8 mouse cellular contexts compared by ENCODE assay signal in genomic region chr15:80173001-80173771, GRCm38 (mm10). TPM values are rescaled to one million over a fixed set of nuclear protein-coding genes. Genes with fewer than 3 reads are reported as not detected.
A peak's percentile ranks its signal among the peaks of the same experiment; 100 is the strongest.
DNase-seq lines count a peak whose midpoint lies in the region; ATAC-seq and TF ChIP-seq lines count a peak whose summit lies in the region.

Gene Mgat3 (plus strand): TSS chr15:80173721.

- peak within 1 kb of the TSS; percentile 86 for H3K4me2 ChIP-seq in liver, postnatal 0 days (ENCODE audit: low read depth, low read length)

- peak within 1 kb of the TSS; percentile 44 for H3K9ac ChIP-seq in liver, postnatal 0 days (replicated peaks)

- H3K9me3 ChIP-seq in liver, postnatal 0 days (ENCODE audit: low read length), result no peaks in the 10 kb centered on the region

- TF ChIP-seq EP300 in liver, postnatal 0 days (IDR thresholded peaks at IDR 0.05; ENCODE audit: low read depth), result no peak

- TF ChIP-seq CTCF in spleen, adult 2 months (IDR thresholded peaks at IDR 0.05; ENCODE audit: extremely low read depth, insufficient read depth, insufficient read length, insufficient replicate concordance), result no peak
- no peak for TF ChIP-seq CTCF in liver, postnatal 0 days (IDR thresholded peaks at IDR 0.05; ENCODE audit: low read depth)

- no peak for DNase-seq in spleen, adult 2 months (ENCODE audit: low read depth in 1 of 2, low spot score in 2 of 2)
- DNase-seq in spleen, adult 12 weeks (ENCODE audit: low spot score), result no peak
- DNase-seq in cerebellum, adult 9-11 months, result peak; percentile 81
- DNase-seq in gonadal fat pad, adult 2 months (ENCODE audit: low read depth), result no peak
- DNase-seq in large intestine, adult 2 months (ENCODE audit: low read depth, low spot score), result no peak
- DNase-seq in liver, postnatal 0 days, result peak; percentile 49
- peak; percentile 73 to 75 for DNase-seq in right cerebral cortex, postnatal 10 days (ENCODE audit: low spot score in 2 of 2)
- no peak for DNase-seq in spleen, postnatal 10 days (ENCODE audit: low spot score in 2 of 2)

- ATAC-seq in liver, postnatal 0 days, result peak; percentile 71

- H3K4me3 ChIP-seq in spleen, adult 2 months (ENCODE audit: extremely low read depth, insufficient read depth, insufficient read length), result peak within 1 kb of the TSS; percentile 53; the same call in 1 of the 2 replicates
- H3K4me3 ChIP-seq in liver, postnatal 0 days (ENCODE audit: low read depth, low read length), result peak within 1 kb of the TSS; percentile 55

- H3K4me1 ChIP-seq in spleen, adult 2 months (ENCODE audit: control insufficient read depth, insufficient read depth, insufficient read length), result peaks cover 4% of the 10 kb centered on the region
- H3K4me1 ChIP-seq in liver, postnatal 0 days (ENCODE audit: insufficient read depth), result peaks cover 2% of the 10 kb centered on the region; the same call in 1 of the 2 replicates

- no peak within 1 kb of the TSS for H3K27ac ChIP-seq in spleen, adult 2 months (ENCODE audit: insufficient read depth, low read length)
- no peak within 1 kb of the TSS for H3K27ac ChIP-seq in liver, postnatal 0 days (ENCODE audit: low read depth)

- H3K27me3 ChIP-seq in spleen, adult 2 months (ENCODE audit: control insufficient read depth, insufficient read depth, low read length), result peaks cover 21% of the 10 kb centered on the region
- peaks cover 46% of the 10 kb centered on the region for H3K27me3 ChIP-seq in liver, postnatal 0 days (ENCODE audit: insufficient read depth, low read length)

- WGBS in spleen, adult 2 months, result 9% methylated on average over 42 of the region's 85 CpGs
- 5% methylated on average over 76 of the region's 85 CpGs for WGBS in large intestine, adult 2 months
- 6% methylated on average over 36 of the region's 85 CpGs for WGBS in liver, postnatal 0 days (ENCODE audit: insufficient replicate concordance)

- H3K36me3 ChIP-seq in spleen, adult 2 months (ENCODE audit: control insufficient read depth, insufficient read depth, low read length), result no peaks in the 10 kb centered on the region
- no peaks in the 10 kb centered on the region for H3K36me3 ChIP-seq in liver, postnatal 0 days (replicated peaks; ENCODE audit: insufficient read depth, low read length)

- TF ChIP-seq POLR2A in spleen, adult 2 months (IDR thresholded peaks at IDR 0.05; ENCODE audit: low read depth, low read length), result no peak

RNA-seq across cellular contexts. Expression of gene Mgat3, which starts in this region (rescaled TPM):
- 2.9 and 3.4 TPM in 2 replicates for polyA plus RNA-seq in spleen, adult 2 months (2012; rRNA removed)
- polyA plus RNA-seq in gonadal fat pad, adult 2 months (2012; rRNA removed), result 10.2 and 10.5 TPM in 2 replicates
- polyA plus RNA-seq in large intestine, adult 2 months (2012; rRNA removed), result 41.9 and 56.6 TPM in 2 replicates
- polyA plus RNA-seq in liver, postnatal 0 days (2015; fragmentation: Nextera tagmentation; extraction: Ambion mirVana), result 0.12 and 0.14 TPM in 2 replicates

Comparison
In these comparisons a context has a peak if more than half of its experiments do, and no peak if none do; other contexts are left out.
1. Peak in DNase-seq, ATAC-seq, H3K4me3 ChIP-seq, H3K9ac ChIP-seq and H3K4me2 ChIP-seq in liver, postnatal 0 days; RNA of the gene not detected or under 1 TPM.
2. DNase-seq: peak in cerebellum, adult 9-11 months (single experiment) and right cerebral cortex, postnatal 10 days (2 of 2); none in spleen, adult 2 months (0 of 2), spleen, adult 12 weeks (single experiment), gonadal fat pad, adult 2 months (single experiment), large intestine, adult 2 months (single experiment) and spleen, postnatal 10 days (0 of 2).